Mouse (Mus musculus) gastrocnemius, adult 2 months (tissue): Measurements from ENCODE around the gene Vps53. TPM values are rescaled to one million over a fixed set of nuclear protein-coding genes. Genes with fewer than 3 reads are reported as not detected.

ENCODE experiments used
- DNase-seq: peaks from one replicate; pipeline ENCODE4 v3.0.0; 2022
- H3K27ac ChIP-seq: fragments of 200-600 bp; 2 replicates; pipeline ENCODE4 v1.8.1; 2022; ENCODE audit warnings: mild to moderate bottlenecking
- H3K4me3 ChIP-seq: fragments of 200-600 bp; 2 replicates; pipeline ENCODE4 v1.8.1; 2022; ENCODE audit warnings: mild to moderate bottlenecking, moderate library complexity
- CTCF ChIP-seq: fragments of 200-600 bp; IDR thresholded peaks from 2 replicates; pipeline ENCODE4 v1.8.1; 2022; ENCODE audit warnings: antibody characterized with exemption, mild to moderate bottlenecking, moderate library complexity
- intact Hi-C: fragments of 180-260 bp; cut with DNase I; formaldehyde crosslinking; loops from one replicate; pipeline ENCODE4 v1.15.1; 2025
- total RNA-seq, 2 experiments: library from RNA; stranded (reverse); gene quantifications; 2 replicates each; pipeline ENCODE4 v1.2.3; 2021

Vps53 gene
- total RNA-seq, 2 experiments from 2014 or later, result 22.0 to 22.1 TPM

DNA sequence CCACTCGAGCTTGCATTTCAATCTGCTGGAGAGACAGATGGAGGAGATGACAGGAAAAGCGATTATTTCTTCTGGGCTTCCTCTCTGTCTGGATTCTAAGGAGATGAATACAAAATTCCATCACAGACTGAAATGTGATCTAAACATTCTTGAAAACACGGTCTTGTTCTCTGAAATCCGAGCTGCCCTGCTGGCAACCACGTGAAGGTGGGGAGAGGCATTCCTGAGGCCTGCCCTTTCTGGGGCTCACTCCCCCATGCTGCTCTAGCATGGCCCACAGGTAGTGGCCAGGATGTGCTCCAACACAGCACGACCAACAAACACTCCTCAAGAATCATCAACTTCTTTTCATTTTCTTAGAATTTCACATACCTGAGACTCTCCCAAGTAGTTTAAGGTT lies 19.2 kb downstream of the Vps53 start:
- intact Hi-C loops, result loop anchor here (10.0 kb wide), 1 partner anchor 445 kb away; no protein-coding TSS in a partner anchor
- DNase-seq, result no peak
- peak overlapping the region; percentile 43; the same call in 1 of the 2 replicates for H3K27ac ChIP-seq

GRCm38 (mm10) chr11:76158375-76158774 lies 21.1 kb downstream of the Vps53 start:
- peak overlapping the region; percentile 44 for H3K27ac ChIP-seq

More for the DNA sequence above, 19.2 kb downstream of the Vps53 start:
- H3K4me3 ChIP-seq, result no peak overlapping the region
- TF ChIP-seq CTCF, result no peak

GRCm38 (mm10) chr11:76154861-76155260 lies 24.6 kb downstream of the Vps53 start:
- Histone ChIP-seq H3K27ac (no peak overlapping the region), H3K4me3 (no peak overlapping the region)
- no peak for TF ChIP-seq CTCF
- intact Hi-C loops, result no loop called here
- DNase-seq, result no peak

More at GRCm38 (mm10) chr11:76158375-76158774, 21.1 kb downstream of the Vps53 start:
- no peak for TF ChIP-seq CTCF
- no peak overlapping the region for H3K4me3 ChIP-seq
- intact Hi-C loops, result no loop called here
- no peak for DNase-seq

DNA sequence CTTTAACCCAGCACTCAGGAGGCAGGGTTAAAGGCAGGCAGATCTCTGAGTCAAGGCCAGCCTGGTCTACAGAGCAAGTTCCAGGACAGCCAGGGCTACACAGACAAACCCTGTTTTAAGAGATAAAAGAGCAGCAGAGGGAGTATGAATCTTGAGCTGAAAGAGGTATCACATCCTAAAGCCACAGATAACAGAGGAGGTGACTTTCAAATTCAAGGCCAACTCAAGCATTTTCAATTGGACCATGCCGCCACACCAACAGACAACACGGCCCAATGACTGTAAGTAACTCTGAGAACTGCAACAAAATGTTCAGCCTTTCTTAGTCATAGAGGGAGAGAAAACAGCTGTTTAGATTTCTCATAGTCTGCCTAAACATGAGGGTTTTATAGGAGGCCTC lies 25.2 kb downstream of the Vps53 start:
- H3K27ac ChIP-seq, result no peak overlapping the region
- no peak overlapping the region for H3K4me3 ChIP-seq
- no peak for DNase-seq
- intact Hi-C loops, result no loop called here
- TF ChIP-seq CTCF, result no peak

DNA sequence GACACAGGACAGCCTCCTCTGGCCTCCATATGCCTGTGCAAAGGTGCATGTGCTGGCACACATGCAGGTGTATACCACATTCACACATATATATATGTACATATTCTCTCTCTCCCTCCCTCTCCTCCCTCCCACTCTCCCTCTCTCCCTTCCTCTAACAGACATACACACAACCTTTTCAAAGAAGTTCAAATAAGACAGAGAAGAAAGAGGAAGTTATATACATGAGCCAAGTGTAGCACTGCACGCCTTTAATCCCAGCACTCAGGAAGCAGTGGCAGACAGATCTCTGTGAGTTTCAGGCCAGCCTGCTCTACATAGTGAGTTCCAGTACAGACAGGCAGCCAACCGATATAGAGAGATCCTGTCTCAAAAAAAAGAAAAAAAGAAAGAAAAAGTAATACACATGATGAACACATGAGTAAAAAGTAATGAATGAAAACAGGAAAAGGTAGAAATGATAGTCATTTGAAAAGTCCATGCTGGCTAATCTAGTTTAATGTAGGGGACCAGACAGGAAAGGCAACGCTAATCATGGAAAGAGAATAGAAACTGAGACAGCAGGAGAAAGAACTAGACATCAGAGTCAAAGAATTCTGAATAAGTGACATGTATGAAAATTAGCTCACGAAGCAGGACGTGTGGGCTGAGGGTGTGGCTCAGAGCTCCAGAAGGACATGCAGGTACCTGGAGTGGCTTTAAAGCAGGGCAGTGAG lies 26.1 kb downstream of the Vps53 start:
- no peak for DNase-seq
- no peak overlapping the region for H3K27ac ChIP-seq
- intact Hi-C loops, result no loop called here
- no peak for TF ChIP-seq CTCF
- H3K4me3 ChIP-seq, result no peak overlapping the region

DNA sequence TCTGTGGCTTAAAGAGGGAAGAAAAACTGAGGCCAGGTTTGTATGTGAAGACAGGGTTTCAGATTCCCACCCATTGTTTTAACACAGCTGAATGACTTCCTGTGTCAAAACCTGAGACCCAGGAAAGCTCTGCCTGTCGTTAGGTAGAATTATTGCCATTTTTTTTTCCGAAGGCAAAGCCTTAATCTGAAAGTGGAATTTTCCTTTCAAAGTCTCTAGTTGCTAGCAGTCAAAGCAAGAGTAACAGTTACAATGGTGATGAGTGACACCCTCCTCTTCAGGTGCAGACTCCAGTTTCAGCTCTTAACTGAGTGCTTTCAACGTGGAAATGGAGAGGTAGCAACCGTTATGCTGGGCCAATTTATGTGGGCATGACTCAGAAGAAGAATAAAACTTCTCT lies 28.5 kb downstream of the Vps53 start:
- no peak for DNase-seq
- H3K4me3 ChIP-seq, result no peak overlapping the region
- TF ChIP-seq CTCF, result no peak
- intact Hi-C loops, result no loop called here
- H3K27ac ChIP-seq, result peak overlapping the region; percentile 56

DNA sequence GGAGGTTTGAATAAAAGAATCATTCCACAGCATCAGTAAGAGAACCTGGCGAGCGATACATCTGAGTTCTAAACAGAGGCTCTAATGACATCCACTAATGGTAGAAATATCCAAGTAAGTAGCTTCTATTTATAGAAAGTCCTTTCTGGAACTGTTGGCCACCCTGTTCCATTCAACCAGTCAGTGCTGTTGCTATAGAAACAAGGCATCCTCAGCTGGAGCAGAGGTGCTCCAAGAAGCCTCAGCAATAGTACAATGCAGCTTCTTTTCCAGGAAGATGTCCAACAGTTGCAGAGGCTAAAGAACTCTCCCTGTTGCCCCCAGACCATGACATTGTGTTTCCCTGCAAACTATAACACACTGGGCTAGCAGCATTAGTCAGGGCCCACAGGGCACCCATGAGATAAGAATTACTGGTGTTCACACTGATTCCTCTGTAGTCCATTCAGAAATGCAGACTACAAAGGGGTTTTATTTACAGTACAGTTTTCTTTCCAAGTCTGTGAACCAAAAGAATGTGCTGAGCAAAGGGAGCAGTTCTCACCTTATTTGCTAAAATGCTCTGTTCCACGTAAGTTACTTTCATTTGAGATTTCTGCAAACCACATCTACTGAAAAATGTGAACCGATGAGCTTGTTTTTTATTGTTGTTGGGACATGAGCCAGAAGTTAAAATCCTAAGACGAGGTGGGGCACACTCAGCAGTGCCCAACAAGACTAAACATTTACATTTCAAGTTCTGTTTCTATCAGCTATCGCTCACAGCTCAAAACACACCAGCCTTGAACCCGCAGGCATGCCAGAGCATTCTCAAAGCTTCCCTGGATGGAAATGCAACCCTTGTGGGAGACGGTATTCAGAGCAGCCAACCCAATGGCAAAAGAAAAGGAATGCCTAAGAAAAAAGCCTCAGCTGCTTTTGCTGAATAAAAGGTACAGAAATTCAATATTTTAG lies 31.1 kb downstream of the Vps53 start:
- Histone ChIP-seq H3K4me3 (no peak overlapping the region), H3K27ac (peak overlapping the region; percentile 62)
- TF ChIP-seq CTCF, result no peak
- no peak for DNase-seq
- intact Hi-C loops, result loop anchor here (5.0 kb wide), 1 partner anchor 46 kb away; no protein-coding TSS in a partner anchor

DNA sequence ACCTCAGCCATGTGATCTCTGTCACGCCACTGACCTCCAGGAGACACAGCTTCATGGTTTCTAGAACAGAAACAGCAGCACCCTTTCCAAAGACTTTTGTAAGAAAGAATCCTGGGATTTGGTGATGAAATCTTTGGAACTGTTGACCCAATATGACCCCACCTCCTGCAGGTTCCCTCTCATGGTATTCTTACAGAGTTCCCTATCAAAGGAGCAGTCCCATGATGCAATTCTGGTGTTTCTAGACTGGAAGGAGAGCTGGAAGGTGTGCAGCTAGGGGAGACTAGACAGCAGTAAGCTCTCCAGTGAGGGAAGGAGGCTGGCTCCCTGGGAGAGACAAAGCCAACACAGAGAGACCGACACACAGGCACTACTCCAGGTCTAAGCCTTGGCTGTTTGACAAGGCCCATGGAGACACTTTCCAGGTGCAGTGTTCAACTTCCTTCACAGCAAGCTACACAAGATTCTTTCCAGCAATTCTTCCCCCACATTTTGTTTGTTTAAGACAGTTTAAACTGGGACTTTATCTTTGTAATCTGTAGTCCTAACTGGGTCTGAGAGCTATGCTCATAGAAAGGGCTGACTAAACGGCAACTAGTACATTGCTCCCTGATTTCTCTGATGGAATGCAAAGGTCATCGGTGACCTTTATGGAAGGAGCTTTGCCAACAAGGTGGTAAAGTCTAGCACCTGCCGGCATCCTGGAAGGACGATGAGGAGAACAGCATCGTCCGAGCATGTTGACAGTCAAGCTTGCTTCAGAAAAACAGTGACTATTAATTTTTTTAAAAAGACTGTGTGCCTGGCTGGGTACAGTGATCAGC lies 33.0 kb downstream of the Vps53 start:
- TF ChIP-seq CTCF, result no peak
- DNase-seq, result no peak
- Histone ChIP-seq H3K27ac (peak overlapping the region; percentile 20; the same call in 1 of the 2 replicates), H3K4me3 (no peak overlapping the region)
- intact Hi-C loops, result loop anchor here (5.0 kb wide), 1 partner anchor 44 kb away; no protein-coding TSS in a partner anchor

DNA sequence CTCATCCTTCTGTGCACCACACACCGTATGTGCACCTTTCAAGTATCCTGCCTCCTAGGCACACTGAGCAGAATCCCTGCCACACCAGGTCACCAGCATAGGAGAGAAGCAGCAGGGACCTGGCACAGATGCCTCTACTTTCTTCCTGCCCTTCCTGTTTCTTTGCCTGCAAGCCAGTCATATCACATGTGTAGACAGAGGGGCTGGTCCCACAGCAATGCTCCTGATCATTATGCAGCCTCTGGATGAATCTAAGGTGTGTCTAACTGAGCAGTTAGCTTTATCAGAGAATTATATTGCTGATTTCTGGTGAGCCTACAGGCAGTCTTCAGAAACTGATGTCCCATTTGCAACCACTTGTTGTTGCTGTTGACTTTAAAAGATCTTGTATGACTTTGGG lies 34.3 kb downstream of the Vps53 start:
- no peak for DNase-seq
- intact Hi-C loops, result loop anchor here (5.0 kb wide), 1 partner anchor 43 kb away; no protein-coding TSS in a partner anchor
- TF ChIP-seq CTCF, result no peak

GRCm38 (mm10) chr11:76144386-76144785 lies 35.1 kb downstream of the Vps53 start:
- Histone ChIP-seq H3K4me3 (no peak overlapping the region), H3K27ac (no peak overlapping the region)
- no peak for DNase-seq
- TF ChIP-seq CTCF, result no peak
- intact Hi-C loops, result no loop called here

More for the DNA sequence above, 34.3 kb downstream of the Vps53 start:
- Histone ChIP-seq H3K4me3 (no peak overlapping the region), H3K27ac (no peak overlapping the region)

GRCm38 (mm10) chr11:76137996-76138395 lies 41.5 kb downstream of the Vps53 start:
- no peak overlapping the region for H3K27ac ChIP-seq
- no peak overlapping the region for H3K4me3 ChIP-seq
- DNase-seq, result no peak
- no peak for TF ChIP-seq CTCF
- intact Hi-C loops, result no loop called here

DNA sequence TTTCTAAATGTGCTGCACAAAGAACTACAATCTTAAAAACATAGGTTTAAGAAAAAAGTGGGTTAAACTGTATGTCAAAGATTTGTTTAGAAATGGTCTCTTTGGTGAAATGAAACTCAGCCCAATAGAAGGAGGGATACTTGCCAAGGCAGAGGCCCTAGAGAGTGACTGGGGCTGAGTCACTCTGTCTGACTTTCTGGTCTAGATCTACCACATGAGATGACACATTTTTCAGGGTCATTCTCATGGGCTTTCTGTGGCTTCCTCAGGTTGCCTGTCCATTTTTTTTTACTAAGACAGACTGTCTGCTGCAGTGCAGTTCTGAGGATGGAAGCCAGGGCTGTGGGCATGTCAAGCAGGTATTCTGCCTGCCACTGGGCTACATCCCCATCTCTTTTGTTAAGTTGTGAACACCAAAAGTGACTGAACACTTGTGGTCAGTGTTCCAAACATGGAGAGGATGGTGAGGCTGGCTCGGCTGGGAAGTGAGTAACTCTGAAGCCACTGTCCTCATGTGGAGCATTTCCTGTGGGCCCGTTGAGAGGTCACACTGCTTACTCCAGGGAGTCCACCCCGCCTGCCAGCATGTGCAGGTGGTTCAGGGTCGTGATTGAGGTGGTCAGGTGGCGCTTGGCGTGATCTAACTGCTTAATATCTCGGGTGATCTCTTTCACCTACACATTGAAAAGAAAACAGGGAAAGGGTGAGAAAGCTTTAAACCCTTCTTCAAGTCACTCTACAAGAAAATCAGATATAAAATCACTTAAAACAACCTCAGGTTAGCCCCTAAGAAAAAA lies 43.6 kb downstream of the Vps53 start:
- H3K4me3 ChIP-seq, result no peak overlapping the region

More for the DNA sequence above, 43.6 kb downstream of the Vps53 start:
- intact Hi-C loops, result no loop called here
- H3K27ac ChIP-seq, result no peak overlapping the region
- no peak for DNase-seq
- no peak for TF ChIP-seq CTCF
